Mouse (Mus musculus) CH12.LX (cell line): ENCODE results near the gene Psmd1. TPM values are rescaled to one million over a fixed set of nuclear protein-coding genes. Genes with fewer than 3 reads are reported as not detected.

Experiments used
- DNase-seq: peaks from one replicate; pipeline ENCODE4 v3.0.0-alpha.2; 2013; ENCODE audit errors: extremely low read depth
- H3K27ac ChIP-seq: 2 replicates; pipeline ENCODE4 v1.5.1; 2012; ENCODE audit warnings: low read depth, mild to moderate bottlenecking, control low read depth, moderate library complexity; ENCODE audit not compliant: insufficient read depth
- H3K27me3 ChIP-seq: replicated peaks from 2 replicates; pipeline ENCODE3; 2012; ENCODE audit warnings: inconsistent platforms
- H3K36me3 ChIP-seq, 2 experiments: replicated peaks in 1 of 2; 2 replicates each; pipeline versions ENCODE3 to v1.6.1; 2012; ENCODE audit warnings: inconsistent platforms in 1 of 2, low read length in 1 of 2, mild to moderate bottlenecking in 1 of 2, mixed read lengths in 1 of 2, moderate library complexity in 1 of 2; ENCODE audit not compliant: control insufficient read depth in 1 of 2, insufficient read depth in 1 of 2
- H3K4me1 ChIP-seq, 2 experiments: 2 replicates each; pipeline ENCODE4 v1.6.1; 2012; ENCODE audit warnings: inconsistent platforms in 1 of 2, moderate library complexity in 1 of 2; ENCODE audit not compliant: insufficient read depth in 2 of 2, control insufficient read depth in 1 of 2
- H3K4me2 ChIP-seq: 2 replicates; pipeline ENCODE4 v1.6.1; 2012; ENCODE audit warnings: low read depth, mild to moderate bottlenecking, control low read depth; ENCODE audit not compliant: poor library complexity, insufficient read depth, severe bottlenecking
- H3K4me3 ChIP-seq, 3 experiments: fragments of 150-350 bp in 1 of 3; sonication (generic) in 1 of 3; replicated peaks in 1 of 3; 2 replicates each; pipeline versions ENCODE3 to v1.5.1; 2011 to 2012; ENCODE audit warnings: low read depth in 2 of 3, low read length in 2 of 3, mild to moderate bottlenecking in 2 of 3, moderate library complexity in 2 of 3, control low read depth in 1 of 3, improper control_type of control experiment in 1 of 3, inconsistent platforms in 1 of 3, mixed read lengths in 1 of 3; ENCODE audit not compliant: poor library complexity in 1 of 3
- H3K79me2 ChIP-seq: replicated peaks from 2 replicates; pipeline ENCODE4 v1.6.1; 2012; ENCODE audit warnings: mild to moderate bottlenecking, moderate library complexity; ENCODE audit not compliant: control insufficient read depth, poor library complexity, insufficient read depth, severe bottlenecking; ENCODE audit errors: extremely low read depth
- H3K9ac ChIP-seq: 2 replicates; pipeline ENCODE4 v1.6.1; 2012; ENCODE audit warnings: low read depth, mild to moderate bottlenecking, control low read depth, moderate library complexity; ENCODE audit not compliant: insufficient read depth
- H3K9me3 ChIP-seq: replicated peaks from 2 replicates; pipeline ENCODE3; 2012; ENCODE audit warnings: low read length, inconsistent platforms, mixed read lengths
- BHLHE40 ChIP-seq: IDR thresholded peaks from 2 replicates; pipeline ENCODE4 v1.6.1; 2011; ENCODE audit warnings: mild to moderate bottlenecking, low read depth, low read length, improper control_type of control experiment
- CHD1 ChIP-seq: IDR thresholded peaks from 2 replicates; pipeline ENCODE4 v1.6.1; 2012; ENCODE audit warnings: low read depth, low read length, improper control_type of control experiment, inconsistent platforms
- CTCF ChIP-seq, 2 experiments: IDR thresholded peaks in 1 of 2; conservative IDR thresholded peaks in 1 of 2; 2 replicates each; pipeline ENCODE4 v1.5.1; 2011 to 2012; ENCODE audit warnings: low read depth in 2 of 2, low read length in 2 of 2, improper control_type of control experiment in 1 of 2, inconsistent platforms in 1 of 2, mild to moderate bottlenecking in 1 of 2, moderate library complexity in 1 of 2
- GABPA ChIP-seq: IDR thresholded peaks from 2 replicates; pipeline ENCODE4 v1.6.1; 2012; ENCODE audit warnings: low read depth, low read length, improper control_type of control experiment, inconsistent platforms; ENCODE audit not compliant: insufficient replicate concordance
- HCFC1 ChIP-seq: IDR thresholded peaks from 2 replicates; pipeline ENCODE4 v1.6.1; 2012; ENCODE audit warnings: low read depth, mild to moderate bottlenecking, inconsistent platforms, low read length, improper control_type of control experiment
- JUN ChIP-seq: IDR thresholded peaks from 2 replicates; pipeline ENCODE4 v1.6.1; 2011; ENCODE audit warnings: low read depth, mild to moderate bottlenecking, low read length, improper control_type of control experiment, moderate library complexity; ENCODE audit not compliant: insufficient read depth
- JUND ChIP-seq: conservative IDR thresholded peaks from 2 replicates; pipeline ENCODE4 v1.6.1; 2011; ENCODE audit warnings: low read depth, low read length, improper control_type of control experiment
- MAFK ChIP-seq: IDR thresholded peaks from 2 replicates; pipeline ENCODE4 v1.6.1; 2011; ENCODE audit warnings: low read length, improper control_type of control experiment; ENCODE audit not compliant: insufficient replicate concordance
- MAZ ChIP-seq: IDR thresholded peaks from 2 replicates; pipeline ENCODE4 v1.6.1; 2012; ENCODE audit warnings: low read depth, mild to moderate bottlenecking, inconsistent platforms, low read length, improper control_type of control experiment, moderate library complexity
- MEF2A ChIP-seq: IDR thresholded peaks from 2 replicates; pipeline ENCODE4 v1.6.1; 2014; ENCODE audit warnings: low read depth, mild to moderate bottlenecking, inconsistent platforms, low read length, improper control_type of control experiment, borderline replicate concordance
- MYC ChIP-seq: IDR thresholded peaks from 2 replicates; pipeline ENCODE4 v1.6.1; 2011; ENCODE audit warnings: low read depth, mild to moderate bottlenecking, improper control_type of control experiment, low read length
- POLR2AphosphoS2 ChIP-seq: IDR thresholded peaks from 2 replicates; pipeline ENCODE4 v1.6.1; 2011; ENCODE audit warnings: low read depth, low read length, improper control_type of control experiment
- SIN3A ChIP-seq: IDR thresholded peaks from 2 replicates; pipeline ENCODE4 v1.6.1; 2012; ENCODE audit warnings: low read length, improper control_type of control experiment, inconsistent platforms
- SMC3 ChIP-seq: IDR thresholded peaks from 2 replicates; pipeline ENCODE4 v1.6.1; 2011; ENCODE audit warnings: low read depth, low read length, improper control_type of control experiment
- UBTF ChIP-seq: IDR thresholded peaks from 2 replicates; pipeline ENCODE4 v1.6.1; 2012; ENCODE audit warnings: low read depth, mild to moderate bottlenecking, inconsistent platforms, low read length, improper control_type of control experiment, moderate library complexity
- USF1 ChIP-seq: IDR thresholded peaks from 2 replicates; pipeline ENCODE4 v1.6.1; 2014; ENCODE audit warnings: low read depth, mild to moderate bottlenecking, inconsistent platforms, low read length, improper control_type of control experiment
- ZC3H11A ChIP-seq: IDR thresholded peaks from 2 replicates; pipeline ENCODE4 v1.6.1; 2012; ENCODE audit warnings: low read depth, mild to moderate bottlenecking, inconsistent platforms, low read length, improper control_type of control experiment
- ZKSCAN1 ChIP-seq: IDR thresholded peaks from 2 replicates; pipeline ENCODE4 v1.6.1; 2012; ENCODE audit warnings: low read depth, inconsistent platforms, low read length, improper control_type of control experiment, borderline replicate concordance
- dilution Hi-C: fragments of 300-500 bp; cut with MboI; formaldehyde crosslinking; loops from 2 replicates; pipeline ENCODE4 v1.14.3; 2020; ENCODE audit warnings: low sequenced_read_pairs; ENCODE audit not compliant: extremely low pct_unique_long_range_greater_than_20kb, extremely low pct_ligation_motif_present
- in situ Hi-C: fragments of 300-500 bp; cut with MboI; formaldehyde crosslinking; loops from 3 replicates; pipeline ENCODE4 v1.14.3; 2019; ENCODE audit warnings: low sequenced_read_pairs, low pct_ligation_motif_present, low pct_unique_long_range_greater_than_20kb, mixed read lengths
- polyA plus RNA-seq: library from polyadenylated mRNA; unstranded; fragments of >175 nt; gene quantifications from 2 replicates; pipeline ENCODE4 v1.2.1, GENCODE M21; 2012; ENCODE audit warnings: low read depth; ENCODE audit not compliant: insufficient read length
- total RNA-seq, 2 experiments: library from RNA; depleted of rRNA; stranded (reverse); fragments of 300-350 nt in 1 of 2; fragments of >200 nt in 1 of 2; gene quantifications; 2 replicates each; pipeline ENCODE4 v1.2.3; 2012 to 2014

Psmd1 gene
- total and polyA plus RNA-seq, 3 experiments, result 87.6 to 196 (median 134) TPM

DNA sequence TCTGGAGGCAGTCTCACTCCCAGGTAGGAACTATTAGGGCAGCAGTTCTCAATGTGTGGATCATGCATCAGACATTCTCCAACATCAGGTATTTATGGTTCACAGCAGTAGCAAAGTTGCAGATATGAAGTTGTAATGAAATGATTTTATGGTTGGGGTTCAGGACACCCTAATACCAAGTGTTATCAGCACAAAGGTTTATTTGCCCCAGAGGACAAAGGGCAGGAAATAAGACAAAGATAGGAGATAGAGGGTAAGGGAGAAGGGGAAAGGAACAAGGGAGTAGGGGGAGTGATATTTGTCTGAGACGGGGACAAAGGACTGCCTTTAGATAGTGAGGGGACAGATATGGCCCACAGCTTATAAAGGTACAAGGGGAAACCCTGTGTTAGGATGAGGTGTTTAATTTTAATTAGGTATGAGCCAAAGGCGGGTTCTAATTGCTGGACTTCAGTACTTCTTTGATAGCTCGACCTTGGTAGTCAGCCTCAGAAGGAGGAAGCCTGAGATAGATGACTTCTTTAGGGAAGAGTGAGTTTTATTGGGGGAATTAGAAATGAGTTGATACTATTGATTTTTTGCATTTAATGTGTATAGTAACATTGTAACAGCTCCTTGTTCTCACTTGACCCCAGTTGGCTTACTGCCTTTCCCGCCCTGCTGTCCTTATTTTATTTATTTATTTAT lies 119.5 kb downstream of the Psmd1 start:
- TF ChIP-seq USF1 (no peak), JUN (no peak), CTCF (conservative IDR thresholded peaks at IDR 0.05 in 1 of 2, IDR thresholded peaks at IDR 0.05 in 1 of 2; ENCODE audit: low read depth in 2 of 2, low read length in 2 of 2) (no peak), GABPA (no peak), MEF2A (no peak), CHD1 (no peak), POLR2AphosphoS2 (no peak), JUND (no peak), MAZ (no peak), MAFK (no peak), ZKSCAN1 (no peak), MYC (no peak), SIN3A (no peak), ZC3H11A (no peak), SMC3 (no peak), UBTF (no peak), HCFC1 (no peak)
- Histone ChIP-seq H3K9me3 (no peaks in the 10 kb centered on the region), H3K36me3 (peaks cover 4 to 65% of the 10 kb centered on the region in 2 experiments), H3K27ac (no peak overlapping the region), H3K4me1 (peaks cover 0 to 2% of the 10 kb centered on the region in 2 experiments; a peak in 1 of 4 replicates), H3K4me2 (no peak overlapping the region), H3K27me3 (no peaks in the 10 kb centered on the region), H3K9ac (no peak overlapping the region), H3K79me2 (no peaks in the 10 kb centered on the region), H3K4me3 (no peak overlapping the region)
- in situ Hi-C loops, result no loop called here
- dilution Hi-C loops, result loop anchor here (25.0 kb wide), 1 partner anchor 154 kb away; no protein-coding TSS in a partner anchor
- DNase-seq, result no peak

DNA sequence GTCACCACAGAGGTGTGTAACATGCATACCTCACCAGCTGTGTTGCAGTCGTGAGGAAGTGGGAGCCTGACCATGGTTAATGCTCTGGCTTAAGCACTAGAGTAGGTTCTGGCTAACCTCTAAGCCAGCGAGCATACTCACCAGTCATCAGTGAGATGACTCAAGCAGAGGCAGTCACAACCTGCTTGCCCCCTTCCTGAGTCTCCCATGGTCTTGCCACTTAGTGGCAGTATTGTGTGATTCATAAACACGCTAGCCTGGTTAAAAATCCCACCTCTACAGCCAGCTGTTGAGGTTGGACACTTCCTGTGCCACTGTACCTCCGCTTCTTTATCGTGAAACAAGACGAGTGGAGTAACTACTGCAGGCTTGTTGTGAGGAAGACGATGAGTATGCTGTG lies 122.6 kb downstream of the Psmd1 start:
- in situ Hi-C loops (no loop called here), dilution Hi-C loops (loop anchor here (25.0 kb wide), 1 partner anchor 151 kb away; no protein-coding TSS in a partner anchor)
- Histone ChIP-seq H3K9ac (no peak overlapping the region), H3K4me3 (no peak overlapping the region), H3K4me2 (no peak overlapping the region), H3K4me1 (peaks cover 0 to 2% of the 10 kb centered on the region in 2 experiments; a peak in 1 of 4 replicates), H3K36me3 (peaks cover 9 to 63% of the 10 kb centered on the region in 2 experiments), H3K27ac (no peak overlapping the region), H3K9me3 (no peaks in the 10 kb centered on the region), H3K79me2 (no peaks in the 10 kb centered on the region), H3K27me3 (no peaks in the 10 kb centered on the region)
- TF ChIP-seq GABPA, result no peak
- TF ChIP-seq BHLHE40, result no peak
- DNase-seq, result no peak
